Mouse (Mus musculus): ENCODE data around the gene Krtap1-4.

The Krtap1-4 gene

DNA sequence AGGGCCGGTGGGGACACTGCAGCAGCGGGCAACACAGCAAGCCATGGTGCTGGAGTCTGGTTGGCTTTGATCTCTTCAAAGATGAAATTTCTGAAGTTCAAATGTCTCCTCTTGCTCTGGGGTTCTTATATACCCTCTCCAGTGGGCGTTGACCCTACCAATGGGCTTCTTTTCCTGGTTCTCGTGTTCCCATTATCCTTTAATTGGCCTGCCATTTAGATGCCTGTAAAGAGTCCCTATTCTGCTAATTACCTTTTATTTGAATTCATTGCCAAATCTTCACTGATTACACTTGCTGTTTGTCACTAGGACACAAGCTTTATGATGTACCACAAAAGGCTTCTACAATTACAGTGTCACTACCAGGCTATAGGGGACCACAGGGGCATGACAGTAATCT, 32.7 kb downstream of the Krtap1-4 start, which contains the start of gene Krtap3-3:
Gene Krtap3-3, minus strand, starts transcription at position 101 of the 400 bp plus-strand sequence.
- DNase-seq (ENCODE audit: low spot score): no peak

DNA sequence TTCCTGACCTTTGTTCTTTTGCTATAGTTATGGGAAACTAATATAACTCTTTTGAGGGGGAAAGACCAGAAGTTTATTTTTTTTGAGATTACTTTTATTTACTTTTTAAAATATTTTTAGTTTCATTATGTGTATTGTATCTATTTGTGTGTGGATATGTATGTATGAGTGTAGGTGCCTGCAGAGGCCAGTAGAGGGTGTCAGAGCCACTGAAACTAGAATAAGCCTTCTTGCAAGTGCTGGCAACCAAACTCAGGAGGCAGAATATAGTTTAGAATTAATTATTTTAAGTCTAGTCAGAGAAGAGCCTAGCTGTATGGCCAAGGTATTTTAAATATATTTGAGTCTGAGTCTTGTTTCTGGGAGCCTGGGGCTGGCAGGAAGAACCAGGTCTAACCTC, 35.6 kb downstream of the Krtap1-4 start:
- DNase-seq (ENCODE audit: low spot score): no peak

DNA sequence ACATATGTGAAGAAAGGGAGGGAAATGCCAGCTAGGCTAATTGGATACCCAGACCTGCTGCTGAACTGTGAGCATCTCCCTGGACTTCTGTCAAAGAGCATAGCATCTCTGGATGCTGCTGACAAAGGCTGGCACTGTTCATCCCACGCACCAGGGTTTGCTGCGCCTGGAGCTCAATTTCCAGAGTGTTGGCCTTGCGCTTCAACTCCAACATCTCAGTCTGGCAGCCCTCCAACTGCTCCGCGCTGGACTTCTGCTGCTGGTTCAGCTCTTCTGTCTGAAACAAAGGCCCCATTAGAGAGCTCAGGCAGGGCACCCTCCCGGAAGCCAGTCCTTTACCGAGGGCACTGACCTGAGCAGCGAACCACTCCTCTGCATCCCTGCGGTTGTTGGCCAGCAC, 43.7 kb downstream of the Krtap1-4 start:
- DNase-seq (ENCODE audit: low spot score): no peak

Data from spleen, adult 12 weeks (tissue).